Mouse (Mus musculus) heart, embryonic 13.5 days (tissue): ENCODE data around the gene Ccng1. TPM values are rescaled to one million over a fixed set of nuclear protein-coding genes. Genes with fewer than 3 reads are reported as not detected.

Experiments
- ATAC-seq: fragments of 200-750 bp; cut with Nextera tagmentation; 2 replicates; pipeline ENCODE4 v1.8.0; 2017; ENCODE audit warnings: moderate TSS enrichment; ENCODE audit not compliant: insufficient number of reproducible peaks, low FRiP score, low TSS enrichment; ENCODE audit errors: extremely low read depth
- H3K27ac ChIP-seq: fragments of 300-500 bp; sonication (generic); replicated peaks from 2 replicates; pipeline ENCODE4 v1.5.1; 2015; ENCODE audit warnings: moderate library complexity, mild to moderate bottlenecking, inconsistent platforms
- H3K27me3 ChIP-seq: fragments of 300-500 bp; sonication (generic); replicated peaks from 2 replicates; pipeline ENCODE4 v1.6.1; 2015; ENCODE audit warnings: mild to moderate bottlenecking, inconsistent platforms
- H3K36me3 ChIP-seq: fragments of 300-500 bp; sonication (generic); 2 replicates; pipeline ENCODE4 v1.6.1; 2015; ENCODE audit warnings: mild to moderate bottlenecking, inconsistent platforms
- H3K4me1 ChIP-seq: fragments of 300-500 bp; sonication (generic); 2 replicates; pipeline ENCODE4 v1.6.1; 2015; ENCODE audit warnings: inconsistent platforms
- H3K4me2 ChIP-seq: fragments of 300-500 bp; sonication (generic); 2 replicates; pipeline ENCODE4 v1.6.1; 2015; ENCODE audit warnings: inconsistent platforms, mild to moderate bottlenecking, moderate library complexity
- H3K4me3 ChIP-seq: fragments of 300-500 bp; sonication (generic); 2 replicates; pipeline ENCODE4 v1.5.1; 2015; ENCODE audit warnings: moderate library complexity, mild to moderate bottlenecking, inconsistent platforms
- H3K9ac ChIP-seq: fragments of 300-500 bp; sonication (generic); 2 replicates; pipeline ENCODE4 v1.6.1; 2015; ENCODE audit warnings: inconsistent platforms, mild to moderate bottlenecking, moderate library complexity
- H3K9me3 ChIP-seq: fragments of 300-500 bp; sonication (generic); 2 replicates; pipeline ENCODE4 v1.6.1; 2016; ENCODE audit warnings: inconsistent platforms
- WGBS: fragments of 180-500 bp; shearing (Covaris S2); methylation state at CpG from one replicate; pipeline ENCODE4 v1.1.7; 2015; ENCODE audit warnings: mixed read lengths; 5-methylcytosine and 5-hydroxymethylcytosine counted together
- polyA plus RNA-seq: library from polyadenylated mRNA; unstranded; fragments of >200 nt; fragmentation: Nextera tagmentation; extraction: Ambion mirVana; gene quantifications from 2 replicates; pipeline ENCODE4 v1.2.1, GENCODE M21; 2015

The Ccng1 gene
- polyA plus RNA-seq, 1 experiment from 2014 or later, result 119 TPM

GRCm38 (mm10) chr11:40755968-40756367 lies 857 bp upstream of the Ccng1 start:
- Histone ChIP-seq H3K36me3 (peaks cover 19% of the 10 kb centered on the region), H3K4me2 (peak overlapping the region; percentile 73; the same call in 1 of the 2 replicates), H3K4me1 (peaks cover 28% of the 10 kb centered on the region), H3K27me3 (no peaks in the 10 kb centered on the region), H3K9ac (peak overlapping the region; percentile 69), H3K4me3 (peak overlapping the region; percentile 81), H3K27ac (peak overlapping the region; percentile 54; the same call in 1 of the 2 replicates), H3K9me3 (no peaks in the 10 kb centered on the region)
- 86% methylated on average over 8 of the region's 8 CpGs for WGBS
- no peak for ATAC-seq

- Histone ChIP-seq H3K4me1 (peaks cover 28% of the 10 kb centered on the region), H3K4me2 (peak overlapping the region; percentile 73), H3K9ac (peak overlapping the region; percentile 95), H3K9me3 (no peaks in the 10 kb centered on the region), H3K27me3 (no peaks in the 10 kb centered on the region), H3K27ac (peak overlapping the region; percentile 93), H3K36me3 (peaks cover 32% of the 10 kb centered on the region), H3K4me3 (peak overlapping the region; percentile 81)
- WGBS, result 2% methylated on average over 19 of the region's 19 CpGs
- peak; percentile 55 for ATAC-seq
Observed at GRCm38 (mm10) chr11:40754664-40755107, 425 bp downstream of the Ccng1 start.

GRCm38 (mm10) chr11:40753836-40754235 lies 1.3 kb downstream of the Ccng1 start:
- H3K27me3 ChIP-seq, result no peaks in the 10 kb centered on the region
- peaks cover 28% of the 10 kb centered on the region for H3K4me1 ChIP-seq
- H3K4me2 ChIP-seq, result peak overlapping the region; percentile 73
- WGBS, result 25% methylated on average over 6 of the region's 6 CpGs
- ATAC-seq, result no peak
- H3K9me3 ChIP-seq, result no peaks in the 10 kb centered on the region
- peak overlapping the region; percentile 93 for H3K27ac ChIP-seq
- H3K36me3 ChIP-seq, result peaks cover 36% of the 10 kb centered on the region
- peak overlapping the region; percentile 95 for H3K9ac ChIP-seq
- peak overlapping the region; percentile 81 for H3K4me3 ChIP-seq

- 53% methylated on average over 2 of the region's 2 CpGs for WGBS
- H3K4me2 ChIP-seq, result no peak overlapping the region
- H3K9me3 ChIP-seq, result no peaks in the 10 kb centered on the region
- H3K27me3 ChIP-seq, result no peaks in the 10 kb centered on the region
- H3K36me3 ChIP-seq, result peaks cover 45% of the 10 kb centered on the region
- no peak overlapping the region for H3K9ac ChIP-seq
- H3K4me1 ChIP-seq, result peaks cover 7% of the 10 kb centered on the region
- ATAC-seq, result no peak
- H3K4me3 ChIP-seq, result no peak overlapping the region
- no peak overlapping the region; the same call in 1 of the 2 replicates for H3K27ac ChIP-seq
Observed at GRCm38 (mm10) chr11:40747716-40748115, 7.4 kb downstream of the Ccng1 start.

- H3K27ac ChIP-seq, result no peak overlapping the region
- no peak overlapping the region for H3K4me2 ChIP-seq
- WGBS, result 86% methylated on average over 12 of the region's 12 CpGs
- no peak overlapping the region for H3K9ac ChIP-seq
- no peak overlapping the region for H3K4me3 ChIP-seq
- H3K36me3 ChIP-seq, result peaks cover 42% of the 10 kb centered on the region
- H3K27me3 ChIP-seq, result no peaks in the 10 kb centered on the region
- ATAC-seq, result no peak
- H3K9me3 ChIP-seq, result no peaks in the 10 kb centered on the region
- no peaks in the 10 kb centered on the region for H3K4me1 ChIP-seq
Observed at GRCm38 (mm10) chr11:40746361-40746760, 8.8 kb downstream of the Ccng1 start.

GRCm38 (mm10) chr11:40744348-40744747 lies 10.8 kb downstream of the Ccng1 start:
- H3K9me3 ChIP-seq, result no peaks in the 10 kb centered on the region
- no peak overlapping the region for H3K4me2 ChIP-seq
- no peaks in the 10 kb centered on the region for H3K27me3 ChIP-seq
- H3K9ac ChIP-seq, result no peak overlapping the region
- peaks cover 40% of the 10 kb centered on the region for H3K36me3 ChIP-seq
- 84% methylated on average over 3 of the region's 3 CpGs for WGBS
- ATAC-seq, result no peak
- H3K4me1 ChIP-seq, result no peaks in the 10 kb centered on the region
- no peak overlapping the region for H3K4me3 ChIP-seq
- no peak overlapping the region for H3K27ac ChIP-seq

- peaks cover 50% of the 10 kb centered on the region for H3K36me3 ChIP-seq
- no peak overlapping the region for H3K4me2 ChIP-seq
- no peak overlapping the region for H3K9ac ChIP-seq
- no peak overlapping the region for H3K4me3 ChIP-seq
- no peaks in the 10 kb centered on the region for H3K27me3 ChIP-seq
- 86% methylated on average over 12 of the region's 12 CpGs for WGBS
- no peaks in the 10 kb centered on the region for H3K9me3 ChIP-seq
- no peak overlapping the region for H3K27ac ChIP-seq
- no peaks in the 10 kb centered on the region for H3K4me1 ChIP-seq
- ATAC-seq, result no peak
Observed at GRCm38 (mm10) chr11:40741605-40742262, 13.4 kb downstream of the Ccng1 start.

GRCm38 (mm10) chr11:40737369-40737768 lies 17.7 kb downstream of the Ccng1 start:
- no peaks in the 10 kb centered on the region for H3K9me3 ChIP-seq
- H3K4me1 ChIP-seq, result peaks cover 21% of the 10 kb centered on the region
- peaks cover 60% of the 10 kb centered on the region for H3K36me3 ChIP-seq
- H3K9ac ChIP-seq, result no peak overlapping the region
- H3K27ac ChIP-seq, result no peak overlapping the region
- WGBS, result 89% methylated on average over 3 of the region's 3 CpGs
- no peak overlapping the region for H3K4me3 ChIP-seq
- no peak for ATAC-seq
- H3K27me3 ChIP-seq, result no peaks in the 10 kb centered on the region
- no peak overlapping the region for H3K4me2 ChIP-seq

GRCm38 (mm10) chr11:40734251-40734752 lies 20.8 kb downstream of the Ccng1 start:
- 4% methylated on average over 11 of the region's 11 CpGs for WGBS
- ATAC-seq, result no peak
- peak overlapping the region; percentile 96 for H3K9ac ChIP-seq
- H3K9me3 ChIP-seq, result no peaks in the 10 kb centered on the region
- peaks cover 39% of the 10 kb centered on the region for H3K4me1 ChIP-seq
- peak overlapping the region; percentile 87 for H3K4me2 ChIP-seq
- H3K27me3 ChIP-seq, result no peaks in the 10 kb centered on the region
- peak overlapping the region; percentile 85 for H3K27ac ChIP-seq
- H3K4me3 ChIP-seq, result peak overlapping the region; percentile 88
- H3K36me3 ChIP-seq, result peaks cover 41% of the 10 kb centered on the region

GRCm38 (mm10) chr11:40733339-40734174 lies 21.6 kb downstream of the Ccng1 start, which contains the start of the genes Hmmr and Nudcd2:
Gene Hmmr, minus strand, starts transcription at chr11:40733422.
Gene Nudcd2, plus strand, starts transcription at chr11:40733667.
- H3K4me3 ChIP-seq, result peak within 1 kb of the TSS; percentile 88
- under 1% methylated on average over 52 of the region's 52 CpGs for WGBS
- H3K36me3 ChIP-seq, result peaks cover 41% of the 10 kb centered on the region
- ATAC-seq, result peak; percentile 99
- H3K27ac ChIP-seq, result peak within 1 kb of the TSS; percentile 85
- no peaks in the 10 kb centered on the region for H3K9me3 ChIP-seq
- peak within 1 kb of the TSS; percentile 89 for H3K4me2 ChIP-seq
- H3K27me3 ChIP-seq, result no peaks in the 10 kb centered on the region
- H3K4me1 ChIP-seq, result peaks cover 39% of the 10 kb centered on the region
- H3K9ac ChIP-seq, result peak within 1 kb of the TSS; percentile 96

- peak overlapping the region; percentile 41 for H3K27ac ChIP-seq
- H3K4me2 ChIP-seq, result peak overlapping the region; percentile 89
- H3K9me3 ChIP-seq, result no peaks in the 10 kb centered on the region
- peaks cover 41% of the 10 kb centered on the region for H3K36me3 ChIP-seq
- no peak for ATAC-seq
- H3K27me3 ChIP-seq, result no peaks in the 10 kb centered on the region
- under 1% methylated on average over 14 of the region's 14 CpGs for WGBS
- peak overlapping the region; percentile 83 for H3K9ac ChIP-seq
- H3K4me3 ChIP-seq, result peak overlapping the region; percentile 88
- peaks cover 39% of the 10 kb centered on the region for H3K4me1 ChIP-seq
Observed at GRCm38 (mm10) chr11:40732997-40733338, 22.1 kb downstream of the Ccng1 start.
